Mouse (Mus musculus) mature B cell (primary cell): ENCODE results near the gene C8g.

Experiments
- in situ Hi-C: fragments of 300-500 bp; cut with MboI; formaldehyde crosslinking; loops from 2 replicates; pipeline ENCODE4 v1.14.3; 2019

Gene C8g

GRCm38 (mm10) chr2:25467606-25468303 is 33.8 kb downstream of the C8g start:
- in situ Hi-C loops = no loop called here

- in situ Hi-C loops = no loop called here
Observed at GRCm38 (mm10) chr2:25465816-25466635, 35.5 kb downstream of the C8g start.

- in situ Hi-C loops = no loop called here
Observed at GRCm38 (mm10) chr2:25465256-25465655, 36.3 kb downstream of the C8g start.

- in situ Hi-C loops = no loop called here
Observed at GRCm38 (mm10) chr2:25463630-25464029, 37.9 kb downstream of the C8g start.

- in situ Hi-C loops = no loop called here
Observed at GRCm38 (mm10) chr2:25461407-25461806, 40.1 kb downstream of the C8g start.

- in situ Hi-C loops = no loop called here
Observed at GRCm38 (mm10) chr2:25460551-25461309, 40.8 kb downstream of the C8g start, which contains the start of gene Paxx. Paxx (minus strand) TSS chr2:25461094.

GRCm38 (mm10) chr2:25460135-25460534 is 41.4 kb downstream of the C8g start:
- in situ Hi-C loops = no loop called here

GRCm38 (mm10) chr2:25458911-25459310 is 42.6 kb downstream of the C8g start:
- in situ Hi-C loops = no loop called here

- in situ Hi-C loops = no loop called here
Observed at GRCm38 (mm10) chr2:25457022-25457896, 44.3 kb downstream of the C8g start.

GRCm38 (mm10) chr2:25456205-25456953 is 45.1 kb downstream of the C8g start, which contains the start of gene Clic3:
Clic3 (plus strand) TSS chr2:25456838.
- in situ Hi-C loops = no loop called here

GRCm38 (mm10) chr2:25452951-25453350 is 48.6 kb downstream of the C8g start:
- in situ Hi-C loops = no loop called here

- in situ Hi-C loops = no loop called here
Observed at GRCm38 (mm10) chr2:25450853-25451647, 50.5 kb downstream of the C8g start.
